Mouse (Mus musculus) cerebellum, adult 2 months (tissue): ENCODE data around the gene Trim27. TPM values are rescaled to one million over a fixed set of nuclear protein-coding genes. Genes with fewer than 3 reads are reported as not detected.

Experiments used
- DNase-seq, 2 experiments: peaks; one replicate each; pipeline ENCODE4 v3.0.0; 2021
- H3K27ac ChIP-seq: fragments of 200-500 bp; 2 replicates; pipeline ENCODE4 v1.5.1; 2012; ENCODE audit warnings: low read length, control low read depth, inconsistent platforms; ENCODE audit not compliant: insufficient read depth
- H3K27me3 ChIP-seq: fragments of 200-500 bp; 2 replicates; pipeline ENCODE4 v1.6.1; 2012; ENCODE audit warnings: inconsistent platforms, mild to moderate bottlenecking, low read length, moderate library complexity; ENCODE audit not compliant: control insufficient read depth, insufficient read depth
- H3K4me1 ChIP-seq: fragments of 200-500 bp; 2 replicates; pipeline ENCODE4 v1.6.1; 2011; ENCODE audit warnings: low read length; ENCODE audit not compliant: control insufficient read depth, insufficient read depth
- H3K4me3 ChIP-seq: fragments of 200-500 bp; replicated peaks from 2 replicates; pipeline ENCODE3; 2011; ENCODE audit warnings: mild to moderate bottlenecking, low read depth, low read length, control low read depth; ENCODE audit not compliant: insufficient read depth
- CTCF ChIP-seq: fragments of 200-500 bp; IDR thresholded peaks from 2 replicates; pipeline ENCODE4 v1.5.1; 2011; ENCODE audit warnings: low read depth, mild to moderate bottlenecking, control low read depth, low read length, moderate library complexity, borderline replicate concordance; ENCODE audit not compliant: insufficient read depth
- POLR2A ChIP-seq: fragments of 200-500 bp; IDR thresholded peaks from 2 replicates; pipeline ENCODE4 v1.6.1; 2011; ENCODE audit warnings: low read length, control low read depth, borderline replicate concordance; ENCODE audit not compliant: insufficient read depth
- WGBS: fragments of 180-500 bp; shearing (Covaris S2); methylation state at CpG from one replicate; pipeline ENCODE4 v1.1.7; 2018; 5-methylcytosine and 5-hydroxymethylcytosine counted together
- polyA plus RNA-seq: library from polyadenylated mRNA; depleted of rRNA; stranded (reverse); fragments of >200 nt; gene quantifications from 2 replicates; pipeline ENCODE4 v1.2.3, GENCODE M21; 2012; rRNA removed

The Trim27 gene
- polyA plus RNA-seq = 27.0 and 28.9 TPM in 2 replicates

DNA sequence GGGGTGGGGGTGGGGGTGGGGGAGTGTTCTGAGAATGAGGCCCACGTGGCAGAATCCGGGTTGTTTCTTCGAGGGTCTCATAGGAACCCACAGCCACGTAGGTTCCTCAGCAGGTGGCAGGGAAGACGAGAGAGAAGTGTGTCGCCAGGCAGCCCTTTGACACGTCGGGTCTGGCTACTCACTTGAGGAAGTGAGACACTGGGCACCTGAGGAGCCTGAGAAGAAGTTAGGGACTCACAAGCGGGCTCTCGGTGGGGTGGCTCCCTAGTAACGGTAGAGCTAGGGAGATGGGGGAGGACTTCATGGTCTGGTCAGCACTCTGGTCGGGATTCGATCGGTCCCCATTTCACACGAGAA is at the start of gene Trim27:
Gene Trim27, plus strand, starts transcription at position 79 of the 357 bp plus-strand sequence.
- peak within 1 kb of the TSS; percentile 99 for H3K27ac ChIP-seq
- peak within 1 kb of the TSS; percentile 99 for H3K4me3 ChIP-seq
- H3K4me1 ChIP-seq = no peaks in the 10 kb centered on the region; the same call in none of the 2 replicates
- no peak for TF ChIP-seq CTCF
- no peak for TF ChIP-seq POLR2A
- WGBS = 0% methylated on average over 15 of the region's 15 CpGs
- no peak for DNase-seq
- no peaks in the 10 kb centered on the region for H3K27me3 ChIP-seq

DNA sequence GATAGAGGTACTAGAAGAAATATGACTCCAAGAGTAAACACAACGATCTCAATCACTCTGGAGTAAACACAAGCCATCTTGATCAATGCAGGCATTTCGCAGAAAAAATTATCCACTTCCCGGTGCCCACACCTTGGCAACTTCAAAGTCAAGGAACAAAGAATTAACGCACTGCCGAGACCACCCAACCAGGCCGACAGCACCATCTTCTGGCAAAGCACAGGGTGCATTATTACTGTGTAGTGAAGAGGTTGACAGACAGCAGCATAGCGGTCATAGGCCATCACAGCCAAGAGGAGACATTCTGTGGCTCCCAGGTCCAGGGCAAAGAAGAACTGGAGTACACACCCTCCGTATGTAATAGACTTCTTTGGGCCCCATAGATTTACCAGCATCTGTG is 36.8 kb upstream of the Trim27 start:
- 38% methylated on average over 8 of the region's 8 CpGs for WGBS

DNA sequence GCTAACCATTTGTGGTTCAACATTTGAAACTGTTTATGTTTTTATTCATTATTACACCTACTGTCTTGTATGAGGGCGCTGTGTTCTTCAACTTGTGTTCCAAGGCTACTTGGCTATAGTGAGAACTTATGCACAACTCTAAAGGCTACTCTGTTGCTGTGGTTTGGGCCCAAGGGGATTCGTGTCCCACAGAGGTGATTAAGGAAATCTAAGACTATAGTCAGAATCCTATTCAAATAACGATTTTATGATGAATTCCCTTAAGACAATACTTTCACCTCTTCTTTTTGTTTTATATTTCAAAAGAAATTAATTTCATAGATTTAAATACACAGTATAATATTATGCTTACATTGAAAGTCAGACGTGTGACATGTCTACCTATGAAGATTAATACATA is 33.5 kb upstream of the Trim27 start, which contains the start of gene Olfr1368:
Gene Olfr1368, minus strand, starts transcription at position 101 of the 400 bp plus-strand sequence.
- Histone ChIP-seq H3K27ac (no peak within 1 kb of the TSS), H3K4me1 (no peaks in the 10 kb centered on the region), H3K27me3 (no peaks in the 10 kb centered on the region), H3K4me3 (no peak within 1 kb of the TSS)
- no peak for DNase-seq
- TF ChIP-seq CTCF = no peak
- no peak for TF ChIP-seq POLR2A
- WGBS = 80% methylated on average over 4 of the region's 4 CpGs

More for the DNA sequence above, 36.8 kb upstream of the Trim27 start:
- no peak for DNase-seq
- Histone ChIP-seq H3K27ac (no peak overlapping the region), H3K4me3 (no peak overlapping the region), H3K27me3 (no peaks in the 10 kb centered on the region; the same call in 1 of the 2 replicates), H3K4me1 (no peaks in the 10 kb centered on the region)
- TF ChIP-seq POLR2A = no peak
- peak; percentile 38; the same call in 1 of the 2 replicates for TF ChIP-seq CTCF

DNA sequence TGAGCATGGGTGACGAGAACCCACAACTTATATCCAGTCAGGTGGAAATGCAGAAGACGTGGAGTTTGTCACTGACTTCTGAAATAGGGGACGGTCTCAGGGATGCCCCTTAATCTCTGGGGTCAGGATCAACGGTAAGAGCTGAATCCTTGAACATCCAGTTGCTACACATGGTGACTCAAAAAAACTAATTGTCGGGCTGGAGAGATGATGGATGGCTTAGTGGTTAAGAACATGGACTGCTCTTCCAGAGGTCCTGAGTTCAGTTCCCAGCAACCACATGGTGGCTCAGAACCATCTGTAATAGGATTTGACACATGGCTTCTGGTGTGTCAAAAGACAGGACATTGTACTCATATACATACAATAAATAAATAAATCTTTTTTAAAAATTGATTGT is 23.4 kb upstream of the Trim27 start:
- Histone ChIP-seq H3K27ac (no peak overlapping the region), H3K27me3 (no peaks in the 10 kb centered on the region), H3K4me3 (no peak overlapping the region), H3K4me1 (no peaks in the 10 kb centered on the region)
- no peak for TF ChIP-seq POLR2A
- no peak for TF ChIP-seq CTCF
- 88% methylated on average over 5 of the region's 5 CpGs for WGBS
- DNase-seq = no peak

- DNase-seq = no peak
- WGBS = 16% methylated on average over 9 of the region's 9 CpGs
- TF ChIP-seq CTCF (no peak), POLR2A (no peak)
- no peak overlapping the region for H3K4me3 ChIP-seq
- H3K27ac ChIP-seq = no peak overlapping the region
- H3K27me3 ChIP-seq = no peaks in the 10 kb centered on the region
- no peaks in the 10 kb centered on the region for H3K4me1 ChIP-seq
These were observed 21.2 kb upstream of the Trim27 start for GRCm38 (mm10) chr13:21158071-21158470.

DNA sequence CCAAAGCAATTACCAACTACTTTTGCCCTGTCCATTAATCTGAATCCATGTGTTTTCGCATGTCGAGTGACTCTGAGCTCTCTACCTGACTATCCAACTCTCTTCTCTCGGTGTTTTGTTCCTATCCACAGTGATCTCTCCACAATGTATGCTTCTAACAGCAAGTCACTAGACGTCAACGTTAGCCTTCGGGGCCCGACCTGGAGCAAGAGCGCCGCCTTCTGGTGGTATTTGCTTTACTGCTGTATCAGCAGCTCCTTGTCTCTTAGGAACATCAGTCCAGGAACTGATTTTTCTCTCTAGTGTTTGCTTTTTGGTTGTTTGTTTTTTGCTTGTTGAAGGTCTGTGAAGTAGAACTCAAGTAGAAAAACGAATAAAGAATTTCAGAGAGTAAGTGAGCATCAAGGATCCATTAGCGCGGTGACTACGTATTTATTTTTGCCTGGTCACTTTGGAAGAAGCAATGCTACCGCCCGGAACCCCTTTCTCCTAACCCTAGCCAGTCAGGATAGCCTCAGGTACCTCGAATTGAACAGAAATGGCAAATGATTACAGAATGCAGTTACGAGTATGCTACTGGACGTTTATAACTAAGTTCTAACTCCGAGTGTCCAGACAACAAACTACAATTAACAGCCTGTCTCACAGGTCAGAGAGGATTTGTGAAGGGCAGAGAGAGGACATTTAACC is 20.3 kb upstream of the Trim27 start:
- Histone ChIP-seq H3K4me3 (peak overlapping the region; percentile 96), H3K4me1 (no peaks in the 10 kb centered on the region), H3K27ac (no peak overlapping the region), H3K27me3 (no peaks in the 10 kb centered on the region)
- no peak for TF ChIP-seq POLR2A
- peak; percentile 78 for TF ChIP-seq CTCF
- peak; percentile 85 to 90 for DNase-seq
- WGBS = under 1% methylated on average over 19 of the region's 19 CpGs

- H3K27ac ChIP-seq = no peak overlapping the region
- H3K4me3 ChIP-seq = peak overlapping the region; percentile 96
- WGBS = 0% methylated on average over 15 of the region's 15 CpGs
- H3K27me3 ChIP-seq = no peaks in the 10 kb centered on the region
- H3K4me1 ChIP-seq = no peaks in the 10 kb centered on the region
- DNase-seq = no peak
- no peak for TF ChIP-seq CTCF
- no peak for TF ChIP-seq POLR2A
These were observed 19.8 kb upstream of the Trim27 start for GRCm38 (mm10) chr13:21159475-21159819.

DNA sequence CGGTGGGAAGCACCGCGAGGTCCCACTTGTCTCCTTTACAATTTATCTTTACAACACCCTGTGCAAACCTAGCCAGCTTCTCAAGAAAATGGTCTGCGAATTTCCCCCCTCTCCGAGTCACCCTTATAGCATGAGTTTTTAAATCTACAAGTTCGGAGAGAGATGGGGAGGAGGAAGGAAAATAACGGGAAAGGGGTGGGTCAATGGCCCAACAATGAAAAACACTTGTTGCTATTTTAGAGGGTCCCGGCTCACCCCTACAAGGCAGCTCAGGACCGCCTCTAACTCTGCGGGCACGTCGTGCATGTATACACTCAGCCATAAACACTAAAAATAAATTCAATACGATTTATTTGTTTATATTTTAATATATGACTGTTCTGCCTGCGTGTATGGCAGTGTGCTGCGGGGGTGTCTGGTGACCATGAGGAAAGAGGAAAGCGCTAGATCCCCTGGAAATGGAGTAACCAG is 19.2 kb upstream of the Trim27 start:
- TF ChIP-seq CTCF (no peak), POLR2A (no peak)
- Histone ChIP-seq H3K27me3 (no peaks in the 10 kb centered on the region), H3K27ac (no peak overlapping the region), H3K4me3 (peak overlapping the region; percentile 96), H3K4me1 (no peaks in the 10 kb centered on the region)
- DNase-seq = no peak
- under 1% methylated on average over 16 of the region's 16 CpGs for whole genome bisulfite sequencing
